Mouse (Mus musculus) telencephalon, adult 2 months (tissue): ENCODE results near the gene Ptpn11.
A peak's percentile ranks its signal among the peaks of the same experiment; 100 is the strongest.
"Not testable (repeated sequence)": the region's sequence is repeated elsewhere in the genome, so short reads cannot be mapped to it uniquely, and the experiment has no call there.

Experiments
- DNase-seq: peaks from one replicate; pipeline ENCODE4 v3.0.0-alpha.2; 2011; ENCODE audit warnings: low read depth, low spot score

The Ptpn11 gene

DNA sequence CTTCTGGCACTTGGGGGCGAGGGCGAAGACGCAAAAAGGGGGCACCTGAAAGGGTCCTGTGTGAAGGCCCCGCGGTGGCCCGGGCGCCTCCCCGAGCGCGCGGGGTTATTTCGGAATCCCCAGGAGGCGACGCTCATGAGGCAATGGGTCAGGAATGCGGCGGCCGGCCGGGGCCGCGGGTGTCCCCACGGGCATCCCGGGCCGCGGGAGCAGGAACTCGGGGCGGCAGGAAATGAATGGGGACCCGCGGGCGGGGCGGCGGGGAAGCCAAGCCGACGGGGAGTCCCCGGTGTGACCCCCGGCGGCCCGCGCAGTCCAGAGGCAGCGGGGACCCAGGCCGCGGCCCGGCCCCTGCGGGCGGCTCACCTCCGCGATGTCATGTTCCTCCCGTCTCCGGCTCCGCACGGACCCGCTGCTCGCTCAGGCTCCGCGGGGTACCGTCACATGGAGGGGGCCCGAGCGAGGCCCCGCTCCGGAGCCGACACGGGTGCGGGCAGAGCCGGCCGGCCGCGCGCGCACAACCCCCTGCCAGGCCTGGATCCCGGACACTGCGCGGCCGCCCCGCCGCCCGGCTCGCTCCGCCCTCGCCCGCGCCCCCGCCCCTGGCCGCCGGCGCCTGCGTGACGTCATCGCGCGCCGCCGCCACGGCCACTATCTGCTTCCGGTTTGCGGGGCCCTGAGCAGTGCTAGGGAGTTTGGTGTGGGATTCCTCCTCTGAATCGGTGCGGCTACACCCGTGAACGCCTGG, at the start of gene Ptpn11:
Gene Ptpn11 (minus strand): TSS at position 562 of the 748 bp plus-strand sequence.
- DNase-seq, result peak; percentile 53

DNA sequence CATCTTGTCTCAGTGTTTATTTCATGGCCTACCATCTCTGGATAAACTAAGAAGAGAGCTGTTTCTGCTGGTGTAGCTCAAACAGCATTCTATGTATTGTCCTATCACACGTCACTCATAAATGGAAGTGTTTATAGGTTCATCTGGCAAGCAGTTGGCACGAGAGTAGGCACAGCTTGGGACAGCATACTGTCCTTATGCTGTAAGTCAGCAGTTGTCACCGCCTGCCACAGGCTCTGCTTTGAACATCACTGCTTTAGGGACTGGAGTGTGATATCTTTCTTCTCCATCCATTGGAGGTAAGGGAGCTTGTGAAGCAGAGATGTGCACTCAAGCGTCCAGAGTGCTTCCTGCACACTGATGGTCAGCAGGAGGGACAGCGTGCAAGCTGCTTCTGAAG, 48.6 kb upstream of the Ptpn11 start:
- DNase-seq, result no peak

- no peak for DNase-seq
Measured at GRCm38 (mm10) chr5:121238208-121238607, 47.0 kb upstream of the Ptpn11 start.

GRCm38 (mm10) chr5:121236171-121236570, 45.0 kb upstream of the Ptpn11 start:
- DNase-seq, result peak; percentile 71

DNA sequence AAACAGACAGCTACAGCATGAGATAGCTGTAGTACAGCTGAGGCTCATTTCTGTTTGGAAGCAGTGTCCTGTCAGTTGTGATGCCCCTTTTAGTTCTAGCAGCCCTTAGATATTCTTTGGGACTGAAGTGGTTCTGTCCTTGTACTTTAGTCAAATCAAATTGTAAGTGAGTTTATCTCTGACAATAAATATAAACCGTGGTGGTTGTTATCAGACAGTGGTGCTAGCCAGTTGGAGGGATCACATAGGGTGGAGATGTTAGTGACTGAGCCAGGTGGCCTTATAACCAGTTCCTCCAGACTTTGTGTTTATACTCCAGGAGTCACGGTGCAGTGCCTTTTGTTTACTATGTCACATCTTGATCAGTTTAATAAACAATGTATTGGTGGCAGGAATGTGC, 42.5 kb upstream of the Ptpn11 start:
- DNase-seq, result no peak

- no peak for DNase-seq
Measured at GRCm38 (mm10) chr5:121232789-121233188, 41.6 kb upstream of the Ptpn11 start.

DNA sequence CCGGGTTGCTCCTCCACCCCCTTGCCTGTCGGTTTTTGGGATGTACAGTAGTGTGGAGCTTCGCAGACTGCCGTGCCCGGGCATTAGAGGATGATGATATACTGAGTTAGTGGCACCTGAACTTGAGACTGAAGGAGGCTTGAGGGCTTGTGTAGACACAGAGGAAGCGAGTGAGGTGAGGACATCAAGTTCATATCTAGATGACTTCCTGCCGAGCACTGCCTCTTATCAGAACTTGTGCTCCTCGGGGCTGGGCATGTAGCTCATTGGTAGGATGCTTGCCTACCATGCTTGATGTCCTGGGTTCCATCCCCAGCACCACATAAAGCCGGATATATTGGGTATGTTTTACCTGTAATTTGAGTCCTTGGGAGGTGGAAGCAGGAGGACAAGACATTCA, 39.6 kb upstream of the Ptpn11 start:
- no peak for DNase-seq

GRCm38 (mm10) chr5:121229182-121229581, 38.0 kb upstream of the Ptpn11 start:
- no peak for DNase-seq

GRCm38 (mm10) chr5:121227330-121227729, 36.1 kb upstream of the Ptpn11 start:
- DNase-seq, result not testable (repeated sequence)

DNA sequence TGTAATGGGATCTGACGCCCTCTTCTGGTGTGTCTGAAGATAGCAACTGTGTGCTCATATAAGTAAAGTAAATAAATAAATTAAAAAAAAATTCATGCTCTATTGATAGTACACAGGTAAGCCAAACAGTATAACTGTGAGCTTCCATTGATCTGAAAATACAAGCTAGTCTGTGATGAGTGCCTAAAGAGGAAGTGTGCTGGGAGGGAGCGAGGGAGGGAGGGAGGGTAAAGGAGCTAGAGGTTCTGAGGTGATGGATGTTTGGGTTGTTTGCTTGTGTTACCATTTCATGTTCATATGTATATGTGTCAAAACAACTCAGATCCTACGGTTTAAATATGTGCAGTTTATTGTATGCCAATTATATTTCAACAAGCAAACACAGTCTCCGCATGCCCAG, 35.6 kb upstream of the Ptpn11 start:
- DNase-seq, result no peak

GRCm38 (mm10) chr5:121226406-121226805, 35.2 kb upstream of the Ptpn11 start:
- DNase-seq, result no peak

DNA sequence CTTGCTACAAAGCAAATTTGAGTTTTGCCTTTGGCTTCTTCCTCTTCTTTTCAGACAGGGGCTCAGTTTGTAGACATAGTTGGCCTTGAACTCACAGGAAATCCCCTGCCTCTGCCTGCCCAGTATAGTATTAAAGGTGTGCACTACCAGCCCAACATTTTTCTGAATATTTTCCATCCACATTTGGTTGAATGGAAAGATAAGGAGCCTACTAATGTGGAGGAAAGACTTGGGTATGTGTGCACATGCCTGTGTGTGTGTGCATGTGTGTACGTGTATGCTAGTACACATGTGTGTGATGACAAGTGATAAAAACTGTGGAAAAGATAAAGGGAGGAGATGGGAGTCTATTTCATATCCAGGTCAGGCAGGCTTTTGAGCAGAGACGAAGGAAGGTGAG, 34.7 kb upstream of the Ptpn11 start:
- DNase-seq, result no peak

GRCm38 (mm10) chr5:121224856-121225255, 33.7 kb upstream of the Ptpn11 start:
- no peak for DNase-seq

- DNase-seq, result not testable (repeated sequence)
Measured at GRCm38 (mm10) chr5:121224020-121224419, 32.8 kb upstream of the Ptpn11 start.

GRCm38 (mm10) chr5:121221328-121221850, 30.2 kb upstream of the Ptpn11 start:
- DNase-seq, result no peak

GRCm38 (mm10) chr5:121220732-121221301, 29.6 kb upstream of the Ptpn11 start:
- no peak for DNase-seq

DNA sequence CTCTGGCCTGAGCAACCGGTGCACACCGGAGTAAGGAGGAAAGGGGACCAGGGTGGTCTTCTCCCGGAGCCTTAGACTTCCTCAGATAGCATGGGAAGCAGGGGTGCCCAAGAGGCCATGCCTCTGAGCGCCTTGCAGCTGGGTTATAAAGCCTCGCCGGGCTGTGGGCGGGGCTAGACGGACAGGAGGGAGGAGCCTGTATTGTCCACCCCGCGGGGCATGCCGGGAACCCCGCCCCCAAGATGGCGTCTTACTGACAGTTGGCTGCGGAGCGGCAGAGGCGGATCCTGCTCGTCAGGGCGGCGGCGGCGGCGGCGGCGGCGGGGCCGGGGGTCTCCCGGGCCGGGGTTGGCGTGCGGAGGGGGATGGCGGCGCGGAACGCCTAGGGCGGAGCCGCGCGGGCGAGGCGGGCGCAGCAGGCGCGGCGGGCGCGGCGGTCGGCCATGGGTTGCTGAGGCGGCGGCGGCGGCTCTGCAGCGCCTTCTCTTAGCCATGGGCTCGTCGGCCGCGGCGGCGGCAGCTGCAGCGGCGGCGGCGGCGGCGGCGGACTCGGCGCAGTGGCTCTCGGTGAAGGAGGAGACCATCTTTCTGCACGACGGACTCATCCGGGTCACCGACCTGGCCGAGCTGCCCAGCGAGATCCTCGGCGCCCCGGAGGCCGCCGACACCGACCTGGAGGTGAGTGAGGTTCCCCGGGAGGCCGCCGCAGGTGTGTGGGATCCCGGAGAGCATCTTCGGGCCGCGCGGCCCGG, 29.0 kb upstream of the Ptpn11 start, which contains the start of gene Hectd4:
Gene Hectd4 (plus strand): TSS at position 240 of the 752 bp plus-strand sequence.
- DNase-seq, result peak; percentile 80

DNA sequence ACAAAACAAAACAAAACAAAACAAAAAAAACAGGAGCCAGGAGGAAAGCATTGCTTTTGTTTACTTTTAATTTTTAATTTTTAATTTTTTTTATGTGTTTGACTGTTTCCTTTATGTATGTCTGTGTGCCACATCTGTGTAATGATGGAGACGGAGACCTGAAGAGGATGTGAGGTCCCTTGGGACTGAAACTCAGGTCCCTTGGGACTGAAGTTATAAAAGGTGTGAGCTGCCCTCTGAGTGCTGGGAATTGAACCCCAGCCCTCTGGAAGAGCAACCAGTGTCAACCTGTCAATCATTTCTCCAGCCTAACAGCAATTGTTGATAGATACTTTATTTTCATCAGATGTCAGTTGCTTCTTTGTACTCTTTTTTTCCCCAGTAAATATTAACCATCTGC, 28.0 kb upstream of the Ptpn11 start:
- DNase-seq, result no peak

DNA sequence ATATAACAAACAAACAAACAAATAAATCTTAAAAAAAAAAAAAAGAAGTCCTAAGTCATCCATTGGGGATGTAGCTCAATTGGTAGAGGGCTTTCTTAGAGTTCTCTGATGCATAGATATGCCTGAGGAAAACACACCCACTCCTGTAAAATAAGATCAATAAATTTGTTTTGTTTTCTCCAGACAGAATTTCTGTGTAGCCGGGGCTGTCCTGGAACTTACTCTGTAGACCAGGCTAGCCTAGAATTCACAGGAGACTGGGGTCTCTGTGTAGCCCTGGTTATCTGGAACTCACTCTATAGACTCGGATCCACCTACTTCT, 26.1 kb upstream of the Ptpn11 start:
- no peak for DNase-seq

- not testable (repeated sequence) for DNase-seq
Measured at GRCm38 (mm10) chr5:121216584-121217312, 25.6 kb upstream of the Ptpn11 start.

GRCm38 (mm10) chr5:121216126-121216446, 24.9 kb upstream of the Ptpn11 start:
- no peak for DNase-seq
